Mouse (Mus musculus) forelimb bud, embryonic 11.5 days (tissue): ENCODE data around the gene Ulk1.
"Not testable (repeated sequence)": the region's sequence is repeated elsewhere in the genome, so short reads cannot be mapped to it uniquely, and the experiment has no call there.

Experiments used
- DNase-seq: peaks from one replicate; pipeline ENCODE4 v3.0.0-alpha.2; 2012; ENCODE audit warnings: low read depth, low spot score

Ulk1 gene

GRCm38 (mm10) chr5:110809667-110810325, at the start of gene Ulk1:
Gene Ulk1 (minus strand): TSS chr5:110810097.
- peak; percentile 97 for DNase-seq

GRCm38 (mm10) chr5:110859013-110859650, 49.2 kb upstream of the Ulk1 start:
- no peak for DNase-seq

GRCm38 (mm10) chr5:110857091-110857490, 47.2 kb upstream of the Ulk1 start:
- DNase-seq = no peak

- no peak for DNase-seq
Observed at GRCm38 (mm10) chr5:110852990-110853389, 43.1 kb upstream of the Ulk1 start.

GRCm38 (mm10) chr5:110841046-110841862, 31.4 kb upstream of the Ulk1 start:
- DNase-seq = no peak

DNA sequence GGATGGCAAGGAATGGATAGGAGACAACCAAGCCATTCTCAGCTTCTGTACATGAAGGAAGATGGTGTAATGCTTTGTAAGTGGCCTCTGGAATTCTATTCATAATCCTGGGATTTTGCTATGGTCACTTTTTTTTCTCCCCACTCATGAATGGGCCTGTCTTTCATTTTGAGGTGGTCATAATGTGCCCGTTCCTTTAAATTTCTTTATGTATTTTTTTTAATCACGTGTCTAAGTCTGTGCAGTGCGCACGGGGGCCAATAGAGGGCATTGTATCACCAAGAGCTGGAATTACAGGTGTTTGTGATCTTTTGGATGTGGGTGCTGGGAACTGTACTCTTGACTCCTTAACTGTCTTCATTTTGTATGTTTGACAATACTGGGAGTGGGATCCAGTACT, 30.6 kb upstream of the Ulk1 start:
- DNase-seq = peak; percentile 42

DNA sequence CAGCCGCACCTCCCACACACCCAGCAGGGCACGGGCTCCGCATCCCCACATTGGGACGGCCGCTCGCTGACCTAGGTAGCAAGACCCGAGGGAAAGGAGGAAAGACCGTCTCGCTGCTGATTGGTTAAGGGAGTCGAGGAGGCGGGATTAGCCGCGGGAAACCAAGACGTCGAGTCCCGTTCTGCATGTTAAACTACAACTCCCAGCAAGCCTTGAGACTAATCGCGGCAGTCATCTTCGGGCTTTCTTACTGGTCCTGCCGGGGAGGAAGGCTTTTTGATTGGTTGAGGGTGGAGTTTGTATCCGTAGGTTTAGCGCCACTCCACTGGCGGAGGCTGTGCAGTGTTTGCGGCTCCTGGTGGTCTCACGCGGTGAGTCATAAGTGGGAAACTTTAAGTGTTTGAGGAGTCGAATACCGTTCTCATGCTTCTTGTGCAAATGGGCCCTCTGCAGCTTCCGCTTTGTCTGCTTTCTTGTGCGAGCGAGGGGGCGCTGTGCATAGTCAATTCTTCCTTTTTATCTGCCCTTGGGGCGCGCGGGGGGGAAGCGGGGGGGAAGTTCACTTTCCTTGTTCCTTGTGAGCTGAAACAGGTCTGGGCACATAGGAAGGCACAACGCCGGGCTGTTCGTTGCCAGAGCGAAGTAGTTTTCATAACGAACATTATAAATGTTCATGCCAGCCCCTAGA, 29.9 kb upstream of the Ulk1 start, which contains the start of the genes Hscb and Chek2:
Gene Hscb (minus strand): TSS at position 100 of the 688 bp plus-strand sequence.
Gene Chek2 (plus strand): TSS at position 302 of the 688 bp plus-strand sequence.
- DNase-seq = peak; percentile 98

GRCm38 (mm10) chr5:110839038-110839677, 29.3 kb upstream of the Ulk1 start:
- DNase-seq = no peak

- DNase-seq = not testable (repeated sequence)
Observed at GRCm38 (mm10) chr5:110838016-110838415, 28.1 kb upstream of the Ulk1 start.

DNA sequence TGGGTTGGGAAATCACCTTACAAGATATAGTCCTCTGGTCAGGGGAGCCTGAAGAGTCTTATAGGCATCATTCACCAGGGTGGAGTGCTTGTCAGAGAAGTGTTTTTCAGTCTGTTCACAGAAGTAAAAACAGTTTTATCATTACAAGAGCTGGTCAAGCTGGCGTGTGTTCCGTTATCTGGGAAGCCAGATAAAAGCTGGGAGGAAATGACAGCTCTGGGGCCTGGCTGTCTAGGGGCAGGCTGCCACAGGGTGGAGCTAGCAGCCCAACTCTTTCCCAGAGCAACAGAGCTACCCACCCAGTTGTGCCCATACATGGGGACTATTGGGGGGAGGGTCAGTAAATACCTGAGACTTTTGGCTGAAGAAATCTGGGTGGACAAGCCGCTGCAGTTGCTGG, 26.1 kb upstream of the Ulk1 start:
- DNase-seq = no peak

DNA sequence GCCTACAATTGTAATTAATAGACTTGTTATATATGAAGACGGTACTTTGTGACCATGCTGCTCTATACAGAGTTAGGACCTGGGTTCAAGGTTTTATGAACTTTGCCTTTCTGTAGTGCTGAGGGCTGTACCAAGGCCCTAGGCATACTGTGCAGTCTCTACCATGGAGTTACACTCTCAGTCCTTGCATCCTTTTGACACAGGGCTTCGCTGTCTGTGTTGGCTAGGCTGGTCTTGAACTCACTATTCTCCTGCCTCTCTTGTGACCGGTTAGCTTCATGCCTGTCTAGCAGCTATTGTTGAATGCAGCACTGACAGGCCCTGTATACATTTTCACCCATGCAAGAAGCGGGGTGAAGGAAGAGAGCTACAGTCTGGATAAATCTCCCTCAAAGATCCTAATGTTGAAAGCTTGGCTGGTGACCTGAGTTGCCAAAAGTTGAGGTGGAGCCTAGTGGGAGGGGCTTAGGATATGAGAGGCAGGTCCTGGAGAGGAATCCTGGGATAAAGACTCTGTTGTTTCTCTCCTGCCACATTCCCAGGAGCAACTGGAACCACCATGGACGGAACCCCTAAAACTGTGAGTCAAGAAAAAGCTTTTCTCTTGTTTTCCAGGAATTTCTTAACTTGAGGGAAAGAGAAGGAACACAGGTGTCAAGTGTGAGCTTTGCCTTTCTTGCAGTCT, 21.3 kb upstream of the Ulk1 start:
- no peak for DNase-seq

DNA sequence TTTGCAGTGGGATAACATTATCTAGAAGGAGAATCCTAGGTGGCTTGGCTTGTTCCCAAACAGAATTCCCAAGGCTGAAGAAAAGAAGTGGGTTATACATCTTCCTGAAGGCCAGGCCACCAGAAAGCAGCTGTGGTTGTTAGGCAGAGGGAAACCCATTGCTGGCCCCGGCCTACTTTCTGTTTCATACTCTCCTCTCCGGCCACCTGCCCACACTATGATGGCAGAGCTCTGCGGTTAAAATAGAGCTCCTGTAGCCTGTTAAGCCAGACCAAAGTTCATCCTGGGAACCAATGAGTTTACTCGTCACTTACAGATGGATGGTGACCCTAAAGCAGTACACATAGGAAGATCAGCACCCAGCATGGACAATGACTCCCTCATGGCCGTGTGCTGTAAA, 17.7 kb upstream of the Ulk1 start:
- no peak for DNase-seq

- DNase-seq = peak; percentile 25
Observed at GRCm38 (mm10) chr5:110826781-110827495, 17.0 kb upstream of the Ulk1 start.

DNA sequence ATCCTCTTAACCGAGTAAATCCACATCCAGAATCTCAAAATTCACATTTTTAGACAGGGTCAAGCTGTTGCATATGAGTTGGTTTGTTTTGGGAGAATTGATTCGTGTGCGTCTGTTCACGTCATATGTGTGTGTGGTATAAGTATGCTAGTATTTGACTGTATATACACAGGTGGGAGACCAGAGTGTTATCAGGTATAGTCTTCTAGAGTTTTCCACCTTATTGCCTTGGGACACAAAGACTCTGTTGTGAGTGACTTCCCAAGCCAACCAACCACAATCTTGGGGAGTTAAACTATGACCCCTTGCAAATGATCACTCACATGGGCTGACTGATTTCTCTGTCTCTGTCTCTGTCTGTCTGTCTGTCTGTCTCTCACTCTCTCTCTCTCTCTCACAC, 14.5 kb upstream of the Ulk1 start:
- DNase-seq = no peak

DNA sequence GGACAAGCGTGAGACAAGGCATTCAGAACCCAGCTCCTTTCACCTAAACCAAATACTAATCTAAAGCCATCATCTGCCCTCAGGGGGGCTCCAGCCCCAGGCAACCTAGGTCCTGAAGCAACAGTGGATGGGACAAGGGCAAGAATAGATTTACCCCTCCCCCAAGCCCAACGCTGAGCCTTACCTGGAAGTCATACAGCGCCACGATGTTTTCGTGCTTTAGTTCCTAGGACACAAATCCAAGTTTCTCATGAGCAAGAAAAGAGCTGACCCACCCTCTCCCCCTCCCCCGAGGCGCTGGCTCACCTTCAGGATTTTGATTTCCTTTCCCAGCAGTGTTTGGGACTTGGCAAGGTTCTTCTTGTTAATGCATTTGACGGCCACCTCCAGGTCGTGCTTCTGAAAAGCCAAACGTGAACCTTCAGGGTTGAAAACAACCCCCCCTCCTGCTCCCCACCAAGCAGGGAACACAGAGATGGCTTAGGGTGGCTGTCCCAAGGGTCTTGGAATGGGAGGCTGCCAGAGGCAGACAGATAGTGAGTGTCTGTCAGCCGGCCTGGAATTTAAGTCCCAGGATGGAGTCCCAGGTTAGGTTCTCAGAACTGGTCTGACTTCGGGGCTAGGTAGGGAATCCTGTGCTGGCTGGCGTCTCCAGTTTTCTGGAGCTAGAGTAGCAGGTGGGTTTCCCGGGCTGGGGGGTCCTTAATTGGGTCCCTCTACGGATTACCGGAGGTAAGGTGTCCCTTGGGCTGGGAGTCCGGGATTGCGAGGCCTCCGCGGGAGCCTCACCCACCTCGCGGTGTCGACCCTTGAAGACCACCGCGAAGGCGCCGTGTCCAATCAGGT, 853 bp downstream of the Ulk1 start:
- DNase-seq = peak; percentile 13

DNA sequence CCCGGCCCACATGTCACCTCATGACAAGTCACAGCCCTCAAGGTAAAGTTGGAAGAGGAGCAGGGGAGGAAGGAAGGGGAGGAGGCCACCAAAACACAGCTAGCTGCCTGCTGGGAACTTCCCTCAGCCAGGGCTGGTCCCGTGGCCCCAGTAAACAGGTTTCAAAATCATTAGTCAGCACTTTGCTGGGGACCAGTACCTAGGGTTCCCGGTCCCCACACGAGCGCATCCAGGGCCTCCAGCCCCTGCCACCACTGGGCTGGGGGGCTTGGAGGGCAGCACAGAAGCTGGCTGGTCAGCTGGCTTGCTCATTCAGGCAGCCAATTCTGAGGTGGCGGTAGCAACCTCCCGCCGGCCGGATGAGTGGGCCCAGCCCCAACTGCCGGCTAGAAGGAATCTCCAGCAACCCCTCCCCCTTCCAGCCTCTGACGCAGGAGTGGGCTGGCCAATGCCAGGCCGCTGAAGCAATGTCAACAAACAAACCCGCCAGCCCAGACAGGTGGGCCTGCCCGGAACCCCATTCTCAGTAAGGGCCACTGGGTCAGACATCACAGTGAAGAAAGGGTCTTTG, 1.8 kb downstream of the Ulk1 start:
- peak; percentile 72 for DNase-seq

- no peak for DNase-seq
Observed at GRCm38 (mm10) chr5:110807453-110807852, 2.4 kb downstream of the Ulk1 start.

- DNase-seq = no peak
Observed at GRCm38 (mm10) chr5:110806676-110807075, 3.2 kb downstream of the Ulk1 start.

GRCm38 (mm10) chr5:110806154-110806553, 3.7 kb downstream of the Ulk1 start:
- DNase-seq = no peak
